In the genomic region with DNA sequence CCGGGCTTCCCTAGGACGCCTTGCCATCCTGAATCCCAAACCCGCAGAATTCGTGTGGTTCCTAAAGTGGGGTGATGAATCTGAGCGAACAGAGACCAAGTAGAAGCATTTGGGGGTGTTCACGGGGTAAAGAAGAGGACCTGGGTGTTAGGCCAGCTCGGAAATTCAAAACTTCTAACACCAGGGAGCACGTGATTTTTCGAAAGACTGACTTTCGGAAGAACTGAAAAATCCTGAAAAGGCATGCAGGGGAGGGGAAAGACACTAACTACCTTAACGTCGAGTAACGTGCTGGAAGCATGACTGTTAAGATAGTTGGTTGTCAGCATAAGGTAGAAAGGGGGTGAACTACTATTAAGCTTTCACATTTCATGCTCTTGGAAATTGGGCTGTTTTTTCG, we compare ENCODE assay signal across 8 mouse cellular contexts. TPM values are rescaled to one million over a fixed set of nuclear protein-coding genes. Genes with fewer than 3 reads are reported as not detected.
DNase-seq lines count a peak whose midpoint lies in the region; ATAC-seq and TF ChIP-seq lines count a peak whose summit lies in the region.

No protein-coding gene starts in this region.

- no peak overlapping the region for H3K27ac ChIP-seq in heart, embryonic 12.5 days (ENCODE audit: poor library complexity, severe bottlenecking)
- H3K27ac ChIP-seq in ES-Bruce4 (ENCODE audit: insufficient read depth, low read length) (no peak overlapping the region), macrophage (no peak overlapping the region)
- peak overlapping the region; percentile 87 for H3K27ac ChIP-seq in forebrain, embryonic 15.5 days (replicated peaks)

- no peak for TF ChIP-seq POLR2A in ES-Bruce4 (IDR thresholded peaks at IDR 0.05; ENCODE audit: insufficient read depth, low read length)

- peak overlapping the region; percentile 74 for H3K4me2 ChIP-seq in heart, embryonic 12.5 days
- peak overlapping the region; percentile 97 for H3K4me2 ChIP-seq in forebrain, embryonic 15.5 days (replicated peaks)

- ATAC-seq in heart, embryonic 12.5 days (ENCODE audit: insufficient number of reproducible peaks, low FRiP score), result no peak
- ATAC-seq in forebrain, embryonic 15.5 days (replicated peaks), result no peak

- H3K9ac ChIP-seq in heart, embryonic 12.5 days, result peak overlapping the region; percentile 70
- peak overlapping the region; percentile 67 for H3K9ac ChIP-seq in ES-Bruce4 (ENCODE audit: low read depth, poor library complexity, severe bottlenecking)
- H3K9ac ChIP-seq in forebrain, embryonic 15.5 days (replicated peaks), result peak overlapping the region; percentile 55

- no peaks in the 10 kb centered on the region for H3K36me3 ChIP-seq in heart, embryonic 12.5 days
- H3K36me3 ChIP-seq in ES-Bruce4 (ENCODE audit: control insufficient read depth, insufficient read depth, low read length, poor library complexity, severe bottlenecking), result no peaks in the 10 kb centered on the region
- no peaks in the 10 kb centered on the region for H3K36me3 ChIP-seq in forebrain, embryonic 15.5 days
- no peaks in the 10 kb centered on the region for H3K36me3 ChIP-seq in macrophage (ENCODE audit: inconsistent target)

- 1% methylated on average over 14 of the region's 14 CpGs for WGBS in heart, embryonic 12.5 days
- WGBS in forebrain, embryonic 15.5 days, result under 1% methylated on average over 14 of the region's 14 CpGs
- WGBS in macrophage (ENCODE audit: missing documents), result 3% methylated on average over 14 of the region's 14 CpGs

- H3K79me2 ChIP-seq in macrophage (ENCODE audit: inconsistent target), result no peaks in the 10 kb centered on the region

- no peak for TF ChIP-seq EP300 in ES-Bruce4 (IDR thresholded peaks at IDR 0.05; ENCODE audit: insufficient read depth, low read depth, low read length)

- peak overlapping the region; percentile 55 for H3K4me3 ChIP-seq in heart, embryonic 12.5 days
- H3K4me3 ChIP-seq in ES-Bruce4 (ENCODE audit: low read depth, low read length) (peak overlapping the region; percentile 83), macrophage (ENCODE audit: inconsistent target) (peak overlapping the region; percentile 41)
- H3K4me3 ChIP-seq in forebrain, embryonic 15.5 days, result peak overlapping the region; percentile 85

- peaks cover 6% of the 10 kb centered on the region for H3K4me1 ChIP-seq in heart, embryonic 12.5 days (replicated peaks)
- peaks cover 2% of the 10 kb centered on the region for H3K4me1 ChIP-seq in ES-Bruce4 (ENCODE audit: control insufficient read depth, insufficient read depth, low read length)
- peaks cover 59% of the 10 kb centered on the region for H3K4me1 ChIP-seq in forebrain, embryonic 15.5 days

- intact Hi-C loops in heart, postnatal 25 days (cut with DNase I), result loop anchor here (2.0 to 10.0 kb wide), 3 partner anchors 74 to 586 kb away; partner anchors contain the start of gene Zfp367

- no peak for DNase-seq in heart, postnatal 25 days (ENCODE audit: low spot score)
- DNase-seq in adrenal gland, adult 8-10 months, result no peak
- no peak for DNase-seq in embryo, embryonic 10 days (ENCODE audit: low spot score)
- DNase-seq in embryo, embryonic 11 days, result no peak

- no peaks in the 10 kb centered on the region for H3K9me3 ChIP-seq in heart, embryonic 12.5 days (replicated peaks)
- H3K9me3 ChIP-seq in ES-Bruce4 (replicated peaks; ENCODE audit: control insufficient read depth, insufficient read depth, low read length, poor library complexity, severe bottlenecking), result no peaks in the 10 kb centered on the region
- no peaks in the 10 kb centered on the region for H3K9me3 ChIP-seq in forebrain, embryonic 15.5 days

- no peak for TF ChIP-seq CTCF in ES-Bruce4 (IDR thresholded peaks at IDR 0.05; ENCODE audit: low read depth, low read length)

- peaks cover 27% of the 10 kb centered on the region for H3K27me3 ChIP-seq in heart, embryonic 12.5 days (replicated peaks)
- H3K27me3 ChIP-seq in ES-Bruce4 (ENCODE audit: control insufficient read depth, insufficient read depth, low read length, poor library complexity, severe bottlenecking), result peaks cover 25% of the 10 kb centered on the region
- H3K27me3 ChIP-seq in forebrain, embryonic 15.5 days, result peaks cover 31% of the 10 kb centered on the region

RNA-seq across cellular contexts. Expression of gene Ptch1, which starts 5.1 kb away (rescaled TPM):
- 6.4 and 7.5 TPM in 2 replicates for polyA plus RNA-seq in heart, embryonic 12.5 days (2016; fragmentation: Nextera tagmentation; extraction: Ambion mirVana)
- total RNA-seq in heart, postnatal 25 days (2021), result 10 to 100 TPM; 12.4 to 14.9 TPM
- polyA plus RNA-seq in ES-Bruce4 (2011; ENCODE audit: insufficient read depth, insufficient read length, low read depth, missing spikeins) (45.5 and 48.8 TPM in 2 replicates), macrophage (2018) (1.7 to 1.8 TPM (median 1.8 TPM) in 3 replicates)
- polyA plus RNA-seq in forebrain, embryonic 15.5 days (2015; fragmentation: Nextera tagmentation; extraction: Ambion mirVana), result 9.0 and 10.2 TPM in 2 replicates
- 100 to 1,000 TPM in 2 of 26 experiments, 10 to 100 TPM in 7, 1 to 10 TPM in 17; 1.6 to 148 (median 7.5) TPM for total RNA-seq in macrophage (2018; cell fraction: chromatin; rRNA removed)
- total RNA-seq in macrophage (2018; cell fraction: cytosol; rRNA removed), result 10 to 100 TPM in 2 of 26 experiments, 1 to 10 TPM in 23, under 1 TPM in 1; 0.94 to 26.5 (median 2.5) TPM
- 10 to 100 TPM in 7 of 26 experiments, 1 to 10 TPM in 19; 2.3 to 70.8 (median 5.9) TPM for total RNA-seq in macrophage (2018; cell fraction: nucleus; rRNA removed)
- 10 to 100 TPM; 61.8 to 83.5 (median 72.3) TPM for total RNA-seq in adrenal gland, adult 8-10 months (2022)
